Mouse (Mus musculus) gastrocnemius, postnatal 14 days (tissue): ENCODE data around the gene Ddx6. TPM values are rescaled to one million over a fixed set of nuclear protein-coding genes. Genes with fewer than 3 reads are reported as not detected.
A peak's percentile ranks its signal among the peaks of the same experiment; 100 is the strongest.
"Not testable (repeated sequence)": the region's sequence is repeated elsewhere in the genome, so short reads cannot be mapped to it uniquely, and the experiment has no call there.

Experiments
- DNase-seq: peaks from one replicate; pipeline ENCODE4 v3.0.0; 2021; ENCODE audit warnings: mixed read lengths
- intact Hi-C: fragments of 180-260 bp; cut with DNase I; formaldehyde crosslinking; loops from one replicate; pipeline ENCODE4 v1.15.1; 2025; ENCODE audit warnings: low total_unique reads
- total RNA-seq, 2 experiments: library from RNA; stranded (reverse); gene quantifications; 2 replicates each; pipeline ENCODE4 v1.2.3; 2021

The Ddx6 gene
- total RNA-seq, 2 experiments from 2014 or later = 61.8 to 62.2 TPM

DNA sequence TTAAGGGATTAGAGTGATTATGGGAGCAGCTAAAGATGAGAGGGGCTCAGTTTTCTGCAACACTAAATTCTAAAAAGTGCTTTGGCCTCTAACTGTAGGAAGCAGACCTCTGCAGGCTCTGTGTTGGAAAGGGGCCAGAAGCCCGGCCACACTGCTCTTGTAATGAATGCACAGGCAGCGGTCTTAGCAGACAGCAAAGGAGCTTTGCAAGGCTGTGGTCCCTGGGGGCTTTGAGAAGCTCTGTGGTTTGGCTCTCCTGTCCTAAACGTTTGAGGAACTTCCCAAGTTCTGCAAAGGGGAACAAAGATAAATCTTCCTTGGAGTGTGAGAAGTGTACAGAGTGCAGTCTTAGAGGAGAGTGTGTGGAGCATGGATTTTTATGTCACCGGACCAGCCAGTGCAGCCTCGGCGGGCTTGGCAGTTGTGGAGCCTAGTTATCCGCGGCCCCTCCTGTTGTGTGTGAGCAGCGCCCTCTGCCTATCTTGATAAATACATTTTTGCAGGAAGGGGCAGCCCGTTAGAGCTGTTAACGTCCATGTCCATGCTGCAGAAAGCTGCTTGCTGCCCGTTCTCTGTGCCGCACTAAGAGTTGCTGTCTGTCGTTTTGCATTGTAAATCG lies 33.0 kb downstream of the Ddx6 start:
- DNase-seq = peak; percentile 61
- intact Hi-C loops = no loop called here

DNA sequence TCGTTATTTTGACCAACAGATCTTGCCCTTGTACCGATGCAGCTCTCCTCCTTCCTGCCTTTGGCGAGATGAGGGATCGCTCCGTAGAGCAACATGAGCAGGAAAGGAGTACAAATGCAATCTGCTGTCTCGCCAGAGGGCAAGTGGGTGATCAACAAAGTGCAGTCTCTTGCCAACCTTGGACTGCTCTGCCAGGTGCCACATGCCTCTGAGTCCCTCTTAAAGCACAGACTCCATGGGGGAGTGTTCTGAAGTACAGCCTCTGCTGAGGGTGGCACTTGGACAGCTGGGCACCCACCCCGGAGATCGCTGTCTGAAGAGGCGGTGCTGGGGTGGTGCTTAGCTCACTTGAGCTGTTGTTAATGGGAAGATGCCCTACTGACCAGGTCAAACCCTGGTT lies 34.0 kb downstream of the Ddx6 start:
- peak; percentile 28 for DNase-seq
- intact Hi-C loops = not testable (repeated sequence)

DNA sequence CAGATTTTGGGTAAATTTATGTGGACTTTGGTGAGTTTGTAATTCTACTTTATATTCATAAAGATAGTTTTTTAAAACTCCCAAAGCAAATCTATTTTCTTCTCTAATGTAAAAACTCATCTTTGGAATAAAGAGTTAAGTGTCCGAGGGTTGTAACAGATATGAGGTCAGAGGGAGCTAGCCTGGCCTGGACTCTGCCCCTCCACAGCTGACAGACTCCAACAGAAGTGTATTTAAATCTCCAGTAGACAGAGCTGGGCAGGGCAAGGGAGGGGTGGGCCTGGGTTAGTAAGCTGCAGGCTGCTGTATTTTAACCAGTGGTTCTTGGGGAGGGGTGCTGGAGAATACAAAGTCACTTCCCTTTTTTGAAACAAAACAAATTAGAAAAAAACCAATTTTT lies 35.3 kb downstream of the Ddx6 start:
- DNase-seq, intact Hi-C loops: not testable (repeated sequence)

DNA sequence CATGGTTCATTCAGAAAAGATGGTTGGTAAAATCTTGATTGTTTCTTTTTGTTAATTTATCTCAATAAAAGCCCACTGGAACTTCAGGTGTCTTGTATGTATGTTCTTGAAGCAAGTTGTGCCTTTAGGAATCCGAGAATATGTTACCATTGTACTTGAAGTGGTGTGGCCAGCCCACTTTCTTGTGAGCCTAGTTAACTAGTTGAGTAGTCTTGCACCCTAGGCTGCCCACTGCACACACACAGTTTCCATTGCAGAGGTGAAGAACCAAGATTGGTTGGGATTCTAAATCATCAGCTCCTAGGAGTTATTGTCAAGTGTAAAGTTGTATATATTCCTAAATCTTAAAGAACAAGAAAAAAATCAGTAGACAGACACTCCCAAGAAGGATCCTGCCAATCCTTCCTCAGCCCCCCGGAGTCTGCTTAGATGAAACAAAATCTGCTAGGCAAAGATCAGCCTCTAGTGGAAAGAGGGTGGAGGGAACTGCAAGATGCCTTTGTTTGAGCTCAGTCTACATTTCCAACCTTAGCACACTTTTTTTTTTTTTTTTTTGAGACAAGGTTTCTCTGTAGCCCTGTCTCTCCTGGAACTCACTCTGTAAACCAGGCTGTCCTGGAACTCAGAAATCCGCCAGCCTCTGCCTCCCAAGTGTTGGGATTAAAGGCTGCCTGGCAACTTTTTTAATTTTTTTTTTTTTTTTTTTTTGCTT lies 36.1 kb downstream of the Ddx6 start:
- intact Hi-C loops = no loop called here
- DNase-seq = no peak

DNA sequence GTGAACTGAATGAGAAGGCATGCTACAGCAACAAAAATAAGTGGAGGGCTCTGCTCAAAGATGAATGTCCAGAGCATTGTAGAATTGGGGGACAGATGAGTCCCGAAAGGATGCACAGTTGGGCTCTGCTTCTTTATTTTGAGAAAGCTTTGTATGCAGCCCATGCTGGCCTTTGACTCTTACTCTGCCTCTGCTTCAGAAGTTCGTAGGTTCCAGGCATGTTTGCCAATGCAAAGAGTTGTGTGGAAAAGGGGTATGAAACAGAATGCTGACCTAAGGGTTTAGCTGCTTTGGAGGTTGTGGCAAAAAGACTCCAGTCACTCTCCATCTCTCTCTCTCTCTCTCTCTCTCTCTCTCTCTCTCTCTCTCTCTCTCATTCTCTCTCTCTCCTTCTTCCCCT lies 36.9 kb downstream of the Ddx6 start:
- intact Hi-C loops = no loop called here
- no peak for DNase-seq

DNA sequence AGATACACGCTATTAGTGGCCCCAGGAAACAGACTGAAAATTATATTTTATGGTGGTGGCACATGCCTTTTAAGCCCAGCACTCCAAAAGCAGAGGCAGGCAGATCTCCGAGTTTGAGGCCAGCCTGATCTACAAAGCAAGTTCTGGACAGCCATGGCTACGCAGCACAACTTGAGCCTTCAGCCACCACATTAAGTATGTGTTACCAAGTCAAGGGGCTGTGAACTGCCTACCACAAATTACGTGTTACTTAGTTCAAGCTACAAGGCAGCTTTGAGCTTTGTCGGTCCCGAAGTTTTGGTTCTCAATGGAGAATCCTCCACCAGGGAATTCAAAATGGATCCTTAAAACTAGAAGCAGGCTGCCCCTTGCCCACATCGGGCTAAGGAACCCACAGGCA lies 38.4 kb downstream of the Ddx6 start:
- DNase-seq = no peak
- intact Hi-C loops = no loop called here

DNA sequence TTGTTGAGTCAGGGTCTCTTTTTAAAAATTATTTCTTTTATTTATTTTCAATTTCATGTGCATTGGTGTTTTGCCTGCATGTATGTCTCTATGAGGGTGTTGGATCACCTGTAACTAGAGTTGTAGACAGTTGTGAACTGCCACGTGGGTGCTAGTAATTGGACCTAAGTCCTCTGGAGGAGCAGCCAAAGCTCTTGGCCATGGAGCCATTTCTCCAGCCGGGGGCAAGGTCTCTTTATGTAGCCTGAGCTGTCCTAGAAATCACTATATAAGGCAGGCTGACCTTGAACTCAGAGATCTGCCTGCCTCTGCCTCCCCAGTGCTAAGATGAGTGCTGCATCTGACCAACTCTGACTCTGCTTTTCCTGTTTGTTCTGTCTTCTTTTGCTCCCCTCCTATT lies 39.5 kb downstream of the Ddx6 start:
- DNase-seq = no peak
- intact Hi-C loops = no loop called here

DNA sequence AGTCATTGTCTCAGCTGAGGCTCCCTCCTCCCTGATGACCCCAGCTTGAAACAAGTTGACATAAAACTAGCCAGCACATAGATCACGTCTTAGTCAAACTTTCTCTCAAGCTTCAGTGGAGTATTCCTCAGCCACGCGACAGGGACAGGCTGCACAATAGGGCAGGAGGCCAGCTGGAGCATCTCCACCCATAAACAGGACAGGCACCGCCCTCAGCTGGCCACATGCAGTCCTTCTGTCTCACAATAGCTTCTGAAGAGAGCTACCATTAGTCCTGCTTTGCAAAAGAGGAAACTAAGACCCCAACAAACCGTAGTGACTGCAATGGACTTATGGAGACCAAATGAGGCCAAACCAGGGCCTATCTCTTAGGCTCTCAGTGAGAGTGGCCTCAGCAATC lies 40.8 kb downstream of the Ddx6 start:
- intact Hi-C loops = loop anchor here (5.0 kb wide), 1 partner anchor 193 kb away; the partner anchor contains the start of gene Upk2
- peak; percentile 74 for DNase-seq

DNA sequence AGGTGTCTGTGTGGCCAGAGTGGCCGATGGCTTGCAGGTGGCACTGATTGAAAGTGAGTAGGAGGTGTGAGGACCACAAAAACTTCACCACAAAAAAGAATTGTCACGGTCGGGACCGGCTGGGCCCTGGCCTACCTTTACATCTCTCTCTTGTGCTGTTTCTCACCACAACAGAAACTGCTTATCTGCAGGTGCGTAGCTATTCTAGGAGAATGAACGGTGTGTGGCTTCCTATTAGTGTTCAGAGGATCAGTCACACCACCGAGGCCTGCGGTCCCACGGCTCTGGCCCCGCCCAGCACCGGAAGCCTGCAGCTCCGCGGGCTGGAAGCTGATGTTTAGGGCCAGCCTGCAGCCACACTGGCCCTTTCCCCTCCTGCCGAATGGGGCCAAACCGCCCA lies 41.2 kb downstream of the Ddx6 start:
- intact Hi-C loops = loop anchor here (5.0 kb wide), 1 partner anchor 194 kb away; the partner anchor contains the start of gene Upk2

DNA sequence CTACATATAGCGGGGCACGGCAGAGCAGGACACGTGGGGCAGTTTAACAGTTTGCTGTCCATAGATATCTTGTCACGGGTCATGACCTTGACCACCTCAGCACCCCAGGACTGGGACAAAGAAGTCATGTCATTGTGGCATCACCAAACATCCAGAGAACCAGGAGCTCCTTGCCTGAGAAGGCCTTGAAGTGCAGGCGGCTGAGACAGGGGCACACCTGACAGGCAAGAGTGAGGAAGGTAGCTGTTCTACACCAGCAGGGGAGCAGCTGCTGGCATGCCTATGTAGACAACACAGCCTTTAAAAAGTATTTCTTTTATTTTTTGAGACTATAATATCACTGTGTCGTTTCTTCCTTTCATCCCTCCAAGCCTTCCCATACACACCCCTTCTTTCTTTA lies 41.7 kb downstream of the Ddx6 start:
- no peak for DNase-seq
- intact Hi-C loops = loop anchor here (5.0 kb wide), 1 partner anchor 194 kb away; the partner anchor contains the start of gene Upk2

More for the DNA sequence above, 41.2 kb downstream of the Ddx6 start:
- peak; percentile 36 for DNase-seq

DNA sequence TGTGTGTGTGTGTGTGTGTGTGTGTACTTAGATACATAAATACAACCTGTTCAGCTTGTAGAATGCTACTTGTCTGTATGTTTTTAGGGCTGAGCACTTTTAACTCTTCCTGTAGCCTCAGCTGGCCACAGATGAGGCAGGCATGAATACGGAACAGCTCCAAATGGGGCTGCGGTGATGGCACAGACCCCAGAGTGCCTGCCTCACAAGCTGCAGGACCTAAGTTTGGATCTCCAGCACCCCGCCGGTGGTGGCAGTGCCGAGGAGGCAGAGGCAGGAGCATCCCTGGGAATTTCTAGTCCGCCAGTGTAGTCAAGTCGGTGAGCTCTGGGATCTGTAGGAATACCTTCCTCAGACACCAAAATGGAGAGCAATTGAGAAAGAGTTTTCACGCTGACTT lies 42.3 kb downstream of the Ddx6 start:
- intact Hi-C loops = loop anchor here (5.0 kb wide), 1 partner anchor 195 kb away; the partner anchor contains the start of gene Upk2
- no peak for DNase-seq

DNA sequence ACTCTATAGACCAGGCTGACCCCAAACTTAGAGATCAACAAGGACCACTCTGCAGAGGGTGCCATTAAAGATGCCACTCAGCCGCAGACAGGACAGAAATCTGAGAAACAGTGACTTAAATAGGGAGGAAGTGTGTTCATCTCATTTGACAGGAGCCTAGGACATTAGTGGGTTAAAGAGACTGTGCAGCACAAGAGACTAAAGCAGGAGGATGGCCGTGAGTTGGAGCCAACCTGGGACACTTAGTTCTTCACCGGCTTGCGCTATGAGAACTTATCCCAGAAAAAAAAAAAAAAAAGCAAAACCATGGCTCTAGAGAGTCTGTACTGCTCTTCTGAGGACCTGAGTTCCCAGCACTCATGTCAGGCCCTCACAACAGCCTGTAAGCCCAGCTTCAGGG lies 43.0 kb downstream of the Ddx6 start:
- intact Hi-C loops = loop anchor here (5.0 kb wide), 1 partner anchor 195 kb away; the partner anchor contains the start of gene Upk2
- DNase-seq = no peak

DNA sequence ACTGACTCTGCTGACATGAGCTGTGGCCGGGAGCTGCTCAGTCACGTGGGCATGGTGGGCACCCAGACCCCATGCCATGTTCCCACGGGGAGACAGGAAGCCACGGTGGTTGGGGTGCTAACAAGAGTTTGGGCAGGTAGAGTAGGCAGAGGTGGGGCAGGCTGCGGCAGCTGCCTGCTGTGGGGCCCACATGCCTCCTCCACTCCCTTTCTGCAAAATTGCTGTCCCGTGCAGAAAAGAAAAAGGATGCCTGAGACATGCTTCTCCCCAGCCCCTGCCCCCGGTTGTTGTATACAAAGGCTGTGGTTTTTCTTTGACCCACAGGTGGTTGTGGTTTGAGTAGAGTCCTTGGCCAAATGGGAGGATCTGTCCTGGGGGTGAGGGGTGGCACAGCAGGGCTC lies 44.2 kb downstream of the Ddx6 start:
- no peak for DNase-seq
- intact Hi-C loops = loop anchor here (5.0 kb wide), 1 partner anchor 197 kb away; the partner anchor contains the start of gene Upk2

DNA sequence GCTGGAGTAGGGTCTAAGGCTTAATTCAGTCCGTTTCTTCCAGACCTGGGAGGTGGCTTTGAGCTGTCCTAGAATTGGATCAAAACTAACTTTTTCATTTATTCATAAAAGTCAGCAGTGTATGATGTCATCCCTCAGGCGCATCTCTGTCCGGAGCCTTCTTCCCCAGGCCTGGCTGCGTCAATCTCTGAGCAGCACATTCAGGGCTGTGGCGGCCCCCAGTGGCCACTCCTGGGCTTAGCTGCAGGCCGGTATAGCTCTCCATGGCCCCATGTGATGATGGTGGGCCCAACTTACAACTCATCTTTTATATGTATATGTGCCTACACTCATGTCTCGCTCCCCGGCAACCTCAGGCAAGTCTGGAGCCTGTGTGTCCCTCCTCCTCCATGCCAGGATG lies 47.3 kb downstream of the Ddx6 start:
- DNase-seq = peak; percentile 82
- intact Hi-C loops = loop anchor here (5.0 kb wide), 1 partner anchor 145 kb away; no protein-coding TSS in a partner anchor

DNA sequence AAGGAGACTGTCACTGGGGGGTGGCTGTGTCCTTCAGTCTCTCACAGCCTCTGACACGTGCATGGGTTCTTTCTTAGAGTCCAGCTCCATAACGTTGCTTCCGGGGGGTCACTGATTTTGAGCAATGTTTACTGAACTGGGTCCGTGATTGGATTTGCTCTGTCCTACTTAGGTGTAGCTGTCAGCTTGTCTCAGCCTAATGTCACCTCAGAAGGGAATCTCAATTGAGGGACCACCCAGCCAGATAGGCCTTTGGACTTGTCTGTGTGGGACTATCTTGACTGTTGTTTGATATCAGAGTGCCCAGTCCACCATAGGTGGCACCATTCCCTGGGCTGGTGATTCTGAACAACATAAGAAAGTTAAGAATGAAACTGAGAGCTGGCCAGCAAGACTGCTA lies 49.2 kb downstream of the Ddx6 start:
- no peak for DNase-seq
- intact Hi-C loops = loop anchor here (5.0 kb wide), 1 partner anchor 147 kb away; no protein-coding TSS in a partner anchor

DNA sequence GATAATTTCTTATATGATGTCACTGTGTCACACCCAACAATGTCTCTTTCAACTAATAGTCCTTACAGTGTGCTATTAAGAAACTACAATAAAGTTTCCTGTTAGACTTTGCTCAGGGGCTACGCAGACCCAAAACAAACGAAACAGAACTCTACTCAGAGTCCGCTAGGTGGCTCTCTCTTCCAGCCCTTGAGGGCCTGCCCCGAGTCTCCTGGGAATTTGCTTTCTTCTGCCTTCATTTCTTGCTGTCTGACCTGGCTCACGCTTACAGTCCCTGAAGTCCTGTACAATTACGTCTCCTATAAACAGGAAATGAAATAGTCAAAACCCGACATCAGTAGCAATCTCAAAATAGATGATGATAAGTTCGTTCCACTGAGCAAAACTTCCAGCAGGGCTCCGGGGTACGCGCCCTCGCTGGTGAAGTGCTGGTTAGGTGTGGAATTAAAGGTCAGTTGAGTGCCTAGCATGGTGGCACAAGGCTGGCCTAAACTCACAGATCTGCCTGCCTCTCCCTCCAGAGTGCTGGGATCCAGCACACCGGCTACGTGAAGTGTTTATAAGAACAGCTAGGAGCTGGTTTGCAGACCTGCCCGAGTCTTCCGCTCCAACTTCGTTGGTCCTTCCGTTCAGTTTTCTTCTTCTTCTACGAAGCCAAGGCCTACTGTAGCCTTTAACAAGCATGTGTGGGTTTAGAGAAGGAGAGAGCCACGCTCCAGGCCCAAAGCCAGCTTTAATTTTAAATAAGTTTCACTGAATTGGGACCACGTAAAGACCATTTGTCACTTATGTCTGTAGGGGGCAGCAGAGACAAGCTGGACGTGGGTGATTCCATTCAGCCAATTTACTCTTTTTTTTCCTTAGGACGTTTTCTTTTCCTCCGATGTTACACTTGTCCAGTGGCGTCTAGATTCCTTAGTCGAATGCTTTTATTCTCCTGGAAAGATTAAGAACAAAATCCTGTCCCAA lies 50.7 kb downstream of the Ddx6 start:
- intact Hi-C loops = loop anchor here (2.0 kb wide), 1 partner anchor 29 kb away; no protein-coding TSS in a partner anchor
- DNase-seq = peak; percentile 52

DNA sequence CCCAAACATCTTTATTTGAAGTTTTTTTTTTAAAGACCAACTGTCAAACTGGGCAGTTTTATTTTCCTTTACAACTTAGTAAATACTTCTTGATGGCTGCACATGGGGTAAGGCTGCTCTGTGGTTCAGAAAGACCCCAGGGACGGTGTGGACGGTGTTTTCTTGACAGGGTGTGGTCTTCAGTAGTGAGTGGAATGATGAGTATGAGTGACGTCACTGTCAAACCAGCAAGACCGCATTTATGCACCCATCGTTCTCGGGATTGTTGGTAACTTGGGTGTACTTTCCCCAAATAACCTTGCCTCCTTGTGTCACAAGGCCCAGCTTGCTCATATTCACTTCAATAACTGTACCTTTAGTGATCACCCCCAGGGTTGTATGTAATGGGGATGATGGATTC lies 59.0 kb downstream of the Ddx6 start:
- intact Hi-C loops = loop anchor here (10.0 kb wide), 1 partner anchor 81 kb away; no protein-coding TSS in a partner anchor
- DNase-seq = no peak

DNA sequence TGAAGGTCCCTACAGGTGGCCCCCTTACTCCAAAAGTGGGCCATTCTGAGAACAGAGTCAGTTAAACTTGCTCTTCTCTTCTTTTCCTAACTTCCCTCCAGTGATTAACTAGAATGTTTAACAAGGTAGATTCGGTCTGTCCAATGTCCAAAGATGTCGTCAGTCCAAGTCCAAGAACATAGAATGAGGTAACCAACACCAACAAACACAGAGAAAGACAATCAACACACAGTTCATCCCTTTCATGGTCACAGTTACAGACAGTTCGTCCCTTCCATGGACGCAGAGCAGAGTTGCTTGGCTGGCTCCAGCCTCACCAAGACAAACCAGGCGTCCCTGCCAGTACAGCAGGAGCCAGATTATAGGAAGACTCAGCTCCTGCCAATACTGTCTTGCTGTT lies 66.7 kb downstream of the Ddx6 start:
- DNase-seq = no peak
- intact Hi-C loops = no loop called here

DNA sequence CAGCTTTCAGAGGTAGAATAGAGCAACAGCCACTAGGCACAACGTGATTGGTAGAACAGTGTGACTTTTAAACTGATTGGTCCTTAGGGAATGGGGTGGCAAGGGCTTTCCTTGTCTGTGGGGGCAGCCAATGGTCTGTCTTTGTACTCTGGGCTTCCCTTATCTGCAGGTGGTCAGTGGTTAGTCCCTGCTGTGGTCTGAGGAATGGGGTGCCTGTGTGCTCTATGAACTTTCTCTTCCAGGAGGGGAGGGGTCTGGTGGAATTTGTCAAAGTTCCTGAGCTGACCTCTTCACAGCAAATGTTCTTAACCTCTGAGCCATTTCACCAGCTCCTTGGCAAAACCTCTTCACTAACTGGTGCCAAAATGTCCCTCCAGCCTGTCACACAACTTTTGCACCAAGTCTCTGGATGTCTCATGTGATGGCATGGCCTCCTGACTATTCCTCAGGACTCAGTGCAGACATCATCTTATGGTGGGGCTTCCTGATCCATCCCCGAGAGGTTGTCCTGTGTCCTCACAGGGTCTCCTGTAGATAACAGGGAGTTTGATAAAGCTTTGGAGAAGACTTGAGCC lies 67.7 kb downstream of the Ddx6 start:
- DNase-seq = no peak
- intact Hi-C loops = no loop called here
